Mouse (Mus musculus) spleen, embryonic (tissue): ENCODE measurements around the gene Nme9.

Source experiments
- CTCF ChIA-PET: fragments of 350-600 bp; sonication (Branson Sonifier 250); formaldehyde crosslinking; loops from one replicate; lab custom pipeline; 2022; lab: Charles Lee

Nme9 gene

DNA sequence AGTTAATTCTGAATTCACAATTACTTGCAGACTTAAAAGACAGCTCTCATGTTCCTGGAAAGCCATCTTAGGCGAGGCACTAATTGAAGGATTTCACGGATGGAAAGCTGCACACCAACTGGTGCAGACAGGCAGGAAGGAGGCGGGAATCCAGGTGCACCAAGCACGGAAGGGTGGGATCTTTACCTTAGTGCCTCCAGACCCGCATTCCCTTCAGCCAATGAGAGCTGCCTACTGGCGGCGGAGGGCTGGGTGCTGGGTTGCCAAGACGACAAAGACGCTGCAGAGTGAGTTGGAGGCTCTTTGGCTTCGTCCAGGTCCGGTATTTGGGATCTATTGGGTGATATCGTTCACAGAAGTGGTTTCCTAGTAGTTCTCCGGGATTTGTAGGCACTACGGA lies at the start of gene Nme9:
Gene Nme9, plus strand, starts transcription at position 315 of the 400 bp plus-strand sequence.
- CTCF ChIA-PET = no interaction called here

GRCm38 (mm10) chr9:99409280-99409679 lies 42.0 kb upstream of the Nme9 start:
- CTCF ChIA-PET = no interaction called here

DNA sequence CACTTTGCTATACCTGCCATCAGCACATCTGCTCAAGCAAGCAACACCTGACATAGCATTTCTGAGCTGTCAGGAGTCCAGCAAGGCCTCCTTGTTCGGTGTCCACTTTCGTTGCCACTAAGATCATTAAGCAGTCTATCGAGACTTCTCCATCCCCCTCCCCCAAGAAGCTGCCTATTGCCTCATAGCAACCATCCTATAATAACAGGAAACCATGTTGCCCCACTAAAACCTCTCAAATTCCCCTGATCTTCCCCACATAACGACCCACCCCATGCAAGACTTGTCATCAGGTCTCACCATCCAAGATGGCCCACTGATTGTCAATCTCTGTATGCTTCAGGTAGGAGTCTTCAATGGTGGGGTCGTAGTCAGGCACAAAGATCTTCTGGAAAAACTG lies 40.2 kb upstream of the Nme9 start:
- CTCF ChIA-PET = no interaction called here

DNA sequence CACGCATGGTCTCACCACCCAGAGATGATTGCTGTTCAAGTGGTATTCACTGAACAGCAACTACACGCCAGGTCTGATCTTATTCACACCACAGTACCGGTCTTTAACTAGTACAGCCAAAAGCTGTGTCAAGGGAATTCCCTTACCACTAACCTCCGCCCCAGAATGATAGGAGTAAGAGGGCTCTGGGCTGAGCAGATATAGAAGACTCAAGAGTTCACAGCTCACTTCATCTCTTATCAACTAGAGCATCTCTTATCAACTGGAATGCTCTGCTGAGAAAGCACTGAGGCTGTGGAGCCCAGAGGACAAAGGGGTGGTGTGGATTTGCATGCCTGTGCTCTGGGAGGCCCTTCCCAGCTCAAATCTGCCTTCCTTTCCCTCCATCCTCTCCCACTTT lies 39.5 kb upstream of the Nme9 start:
- CTCF ChIA-PET = no interaction called here

DNA sequence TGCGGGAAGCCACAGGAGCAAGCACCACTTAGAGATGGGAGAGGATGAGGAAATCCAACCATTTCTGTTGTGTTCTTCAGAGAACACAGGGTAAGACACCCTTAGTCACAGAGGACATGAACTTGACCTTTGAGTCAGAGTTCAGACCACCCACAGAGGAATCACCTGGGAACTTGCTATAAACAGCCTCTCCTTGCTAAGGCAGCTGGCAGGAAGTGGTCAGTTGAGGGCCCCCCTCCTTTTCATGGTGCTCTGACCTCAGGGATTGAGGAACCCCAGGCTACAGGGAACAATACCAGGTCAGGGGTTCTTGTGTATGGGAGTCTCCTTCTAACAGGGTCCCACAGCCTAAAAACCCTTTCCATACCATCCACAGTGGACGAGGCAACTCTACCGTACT lies 34.5 kb upstream of the Nme9 start:
- CTCF ChIA-PET = no interaction called here

- CTCF ChIA-PET = no interaction called here
Measured at GRCm38 (mm10) chr9:99417288-99417846, 33.9 kb upstream of the Nme9 start.

DNA sequence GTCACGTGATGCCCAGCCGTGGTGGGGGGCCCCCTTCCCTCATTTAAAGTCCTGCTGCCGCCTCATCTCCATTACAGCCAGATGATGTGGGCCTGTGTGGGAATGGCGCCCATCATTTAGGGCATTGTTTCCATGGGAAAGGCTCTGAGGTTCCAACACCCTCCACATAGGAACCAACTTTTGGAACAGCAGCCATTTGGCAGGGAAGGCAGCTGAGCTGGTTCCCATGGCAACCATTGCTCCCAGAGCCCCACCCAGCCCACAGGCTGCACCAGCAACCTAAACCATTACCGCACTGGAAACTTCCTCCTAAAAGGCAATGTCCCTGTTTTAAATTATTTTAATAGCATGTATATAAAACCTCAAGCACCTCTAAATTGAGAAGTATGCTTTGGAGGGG lies 32.9 kb upstream of the Nme9 start:
- CTCF ChIA-PET = interaction anchor here (0.6 kb wide), 1 partner anchor 392 kb away, joined by 3 read pairs; no protein-coding TSS in a partner anchor

GRCm38 (mm10) chr9:99419951-99420701 lies 31.1 kb upstream of the Nme9 start:
- CTCF ChIA-PET = no interaction called here

- CTCF ChIA-PET = interaction anchor here (0.6 kb wide), 1 partner anchor 100 kb away, joined by 5 read pairs; no protein-coding TSS in a partner anchor
Measured at GRCm38 (mm10) chr9:99421914-99422313, 29.4 kb upstream of the Nme9 start.

- CTCF ChIA-PET = no interaction called here
Measured at GRCm38 (mm10) chr9:99423692-99424573, 27.3 kb upstream of the Nme9 start.

DNA sequence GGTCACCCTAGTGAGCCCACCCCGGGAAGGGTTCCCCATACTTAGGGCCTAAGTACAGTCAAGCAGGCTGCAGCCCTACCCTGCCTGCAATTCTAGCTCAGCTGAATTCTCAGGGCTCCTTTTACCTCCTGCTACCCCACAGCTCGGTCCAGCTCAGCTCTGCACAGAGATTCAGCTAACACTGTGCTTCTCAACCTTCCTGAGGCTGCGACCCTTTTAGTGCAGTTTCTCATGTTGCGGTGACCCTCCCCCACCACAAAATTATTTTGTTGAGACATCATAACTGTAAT lies 26.8 kb upstream of the Nme9 start:
- CTCF ChIA-PET = no interaction called here

- CTCF ChIA-PET = no interaction called here
Measured at GRCm38 (mm10) chr9:99425262-99425661, 26.0 kb upstream of the Nme9 start.

GRCm38 (mm10) chr9:99428601-99429331 lies 22.5 kb upstream of the Nme9 start:
- CTCF ChIA-PET = no interaction called here

- CTCF ChIA-PET = no interaction called here
Measured at GRCm38 (mm10) chr9:99429845-99430244, 21.4 kb upstream of the Nme9 start.

GRCm38 (mm10) chr9:99430806-99431205 lies 20.5 kb upstream of the Nme9 start:
- CTCF ChIA-PET = no interaction called here

DNA sequence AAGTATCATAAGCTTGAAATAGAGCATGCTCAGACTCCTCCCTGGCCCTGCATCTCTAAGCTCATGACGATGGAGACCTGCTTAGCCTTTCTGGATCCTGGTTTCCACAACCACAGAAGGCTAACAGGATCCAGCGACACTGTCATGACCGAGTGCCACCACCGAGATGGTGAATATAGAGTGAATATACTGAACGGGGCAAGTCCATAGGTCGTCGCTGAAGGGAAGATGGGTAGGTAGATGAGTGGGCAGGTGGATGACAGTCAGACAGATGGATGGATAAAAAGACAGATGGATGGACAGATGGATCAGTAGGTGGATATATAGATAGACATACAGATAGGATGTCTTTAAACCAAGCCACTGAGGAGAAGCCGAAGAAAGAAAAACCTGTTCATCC lies 19.9 kb upstream of the Nme9 start:
- CTCF ChIA-PET = no interaction called here

GRCm38 (mm10) chr9:99431963-99432362 lies 19.3 kb upstream of the Nme9 start:
- CTCF ChIA-PET = no interaction called here

DNA sequence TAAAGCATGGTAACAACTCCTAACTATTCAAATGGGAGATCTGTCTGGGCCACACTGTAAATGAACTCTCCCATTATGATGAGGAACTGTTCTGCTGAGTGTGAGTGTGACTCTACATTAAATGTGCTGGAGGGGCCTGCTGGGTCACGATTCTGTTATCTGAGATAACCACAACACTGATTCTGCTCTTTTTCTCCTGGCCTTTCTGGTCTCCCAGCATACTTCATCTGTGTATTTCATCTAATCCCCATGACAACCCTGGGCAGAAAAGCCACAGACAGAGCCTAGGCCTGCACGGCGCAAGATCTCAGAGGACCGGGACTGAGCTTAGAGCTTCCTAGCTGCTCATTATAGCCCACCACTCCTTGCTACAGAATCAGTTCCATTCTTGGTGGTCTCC lies 18.8 kb upstream of the Nme9 start:
- CTCF ChIA-PET = no interaction called here

DNA sequence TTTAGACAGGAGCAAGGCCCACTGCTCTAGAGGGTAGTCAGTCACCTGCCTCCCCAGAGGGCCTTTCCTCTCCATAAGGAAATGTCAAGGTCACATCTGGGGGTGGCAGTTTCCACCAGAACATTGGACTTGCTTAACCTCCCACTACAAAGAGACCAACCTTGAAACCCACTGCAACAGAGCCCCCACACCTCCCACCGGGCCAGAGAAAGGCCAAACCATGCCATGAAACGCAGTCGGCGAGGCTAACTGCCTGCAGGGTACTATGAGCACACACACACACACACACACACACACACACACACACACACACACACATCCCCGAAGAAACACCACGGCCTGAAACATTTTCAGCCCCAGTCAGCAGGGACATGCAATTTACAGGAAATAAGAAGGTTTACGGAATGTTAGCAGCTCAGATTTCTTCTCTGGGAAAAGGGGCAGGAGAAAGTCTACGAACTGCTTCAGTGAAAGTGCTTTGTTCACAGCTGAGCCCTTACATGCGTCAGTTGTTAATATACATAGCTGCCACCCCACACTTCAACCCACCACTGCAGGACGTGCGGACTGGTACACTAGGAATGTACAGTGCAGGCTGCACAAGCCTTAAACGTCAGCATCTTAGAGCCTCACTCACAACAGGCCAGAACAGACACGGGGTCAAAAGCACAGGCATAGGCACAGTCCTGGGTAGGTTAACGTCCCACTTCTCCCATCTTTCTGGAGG lies 16.2 kb upstream of the Nme9 start:
- CTCF ChIA-PET = interaction anchor here (0.5 kb wide), 1 partner anchor 184 kb away, joined by 5 read pairs; no protein-coding TSS in a partner anchor

DNA sequence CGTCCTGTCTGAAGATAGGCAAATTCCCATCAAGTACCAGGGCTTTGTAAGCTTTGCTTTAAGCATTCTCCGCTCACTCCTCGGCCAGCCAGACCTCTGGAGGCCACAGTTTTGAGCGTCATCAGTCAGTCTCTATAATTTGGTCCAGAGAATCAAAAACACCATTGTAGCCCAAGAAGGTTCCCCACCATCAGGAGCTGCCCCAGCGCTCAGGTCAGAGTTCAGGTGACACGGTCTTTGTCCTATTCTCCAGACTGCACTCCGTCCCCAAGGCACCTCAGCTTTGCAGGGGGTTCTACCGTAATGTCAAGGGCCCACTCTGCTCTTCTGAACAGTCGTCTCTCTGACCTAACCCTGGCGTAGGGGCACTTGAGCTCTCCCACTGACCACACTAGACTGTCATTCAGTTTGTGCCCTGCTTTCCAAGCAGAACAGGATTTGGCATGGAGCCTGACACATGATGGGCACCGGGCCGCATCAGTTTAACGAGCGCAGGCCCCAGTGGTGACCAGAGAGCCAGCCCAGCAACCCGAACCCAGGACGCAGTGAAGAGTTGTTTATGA lies 15.6 kb upstream of the Nme9 start:
- CTCF ChIA-PET = interaction anchor here (0.5 kb wide), 1 partner anchor 184 kb away, joined by 5 read pairs; no protein-coding TSS in a partner anchor
